Mouse (Mus musculus) stomach, embryonic 14.5 days (tissue): ENCODE results near the gene Anln. TPM values are rescaled to one million over a fixed set of nuclear protein-coding genes. Genes with fewer than 3 reads are reported as not detected.

Experiments
- ATAC-seq: fragments of 200-750 bp; cut with Nextera tagmentation; 2 replicates; pipeline ENCODE4 v1.8.0; 2017; ENCODE audit warnings: low read depth, moderate TSS enrichment; ENCODE audit not compliant: insufficient number of reproducible peaks, insufficient read depth, low FRiP score
- H3K27ac ChIP-seq: fragments of 300-500 bp; sonication (generic); 2 replicates; pipeline ENCODE4 v1.5.1; 2014; ENCODE audit warnings: mild to moderate bottlenecking, low read length, moderate library complexity, mixed read lengths
- H3K27me3 ChIP-seq: fragments of 300-500 bp; sonication (generic); 2 replicates; pipeline ENCODE4 v1.6.1; 2014; ENCODE audit warnings: low read length, control low read depth, mixed read lengths; ENCODE audit not compliant: control insufficient read depth, insufficient read depth
- H3K36me3 ChIP-seq: fragments of 300-500 bp; sonication (generic); 2 replicates; pipeline ENCODE4 v1.6.1; 2014; ENCODE audit warnings: mild to moderate bottlenecking, control low read depth, low read length, moderate library complexity, mixed read lengths; ENCODE audit not compliant: control insufficient read depth, insufficient read depth
- H3K4me1 ChIP-seq: fragments of 300-500 bp; sonication (generic); 2 replicates; pipeline ENCODE4 v1.6.1; 2014; ENCODE audit warnings: low read length, control low read depth, mixed read lengths; ENCODE audit not compliant: control insufficient read depth, insufficient read depth
- H3K4me2 ChIP-seq: fragments of 300-500 bp; sonication (generic); replicated peaks from 2 replicates; pipeline ENCODE4 v1.6.1; 2014; ENCODE audit warnings: low read depth, low read length, control low read depth
- H3K4me3 ChIP-seq: fragments of 300-500 bp; sonication (generic); 2 replicates; pipeline ENCODE4 v1.5.1; 2014; ENCODE audit warnings: low read depth, low read length, control low read depth
- H3K9ac ChIP-seq: fragments of 300-500 bp; sonication (generic); replicated peaks from 2 replicates; pipeline ENCODE4 v1.6.1; 2014; ENCODE audit warnings: low read depth, mild to moderate bottlenecking, control low read depth, low read length, moderate library complexity, mixed read lengths
- H3K9me3 ChIP-seq: fragments of 300-500 bp; sonication (generic); 2 replicates; pipeline ENCODE4 v1.6.1; 2016; ENCODE audit warnings: low read depth, low read length, control low read depth; ENCODE audit not compliant: control insufficient read depth
- WGBS: fragments of 180-500 bp; shearing (Covaris S2); extraction: QIAGEN DNeasy Blood & Tissue Kit; methylation state at CpG from one replicate; pipeline ENCODE4 v1.1.7; 2014; 5-methylcytosine and 5-hydroxymethylcytosine counted together
- polyA plus RNA-seq: library from polyadenylated mRNA; unstranded; fragments of >200 nt; fragmentation: Nextera tagmentation; extraction: Ambion mirVana; gene quantifications from 2 replicates; pipeline ENCODE4 v1.2.1, GENCODE M21; 2014

The Anln gene
- 64.0 and 64.7 TPM in 2 replicates for polyA plus RNA-seq

GRCm38 (mm10) chr9:22389021-22389476 lies at the start of gene Anln:
TSS of gene Anln (minus strand) at chr9:22389188.
- peak; percentile 96 for ATAC-seq
- under 1% methylated on average over 42 of the region's 44 CpGs for WGBS
- Histone ChIP-seq H3K9ac (peak within 1 kb of the TSS; percentile 75), H3K36me3 (no peaks in the 10 kb centered on the region), H3K27ac (peak within 1 kb of the TSS; percentile 93), H3K4me1 (peaks cover 16% of the 10 kb centered on the region; the same call in 1 of the 2 replicates), H3K27me3 (no peaks in the 10 kb centered on the region), H3K4me2 (peak within 1 kb of the TSS; percentile 76), H3K4me3 (peak within 1 kb of the TSS; percentile 93), H3K9me3 (no peaks in the 10 kb centered on the region)

- Histone ChIP-seq H3K27ac (no peak overlapping the region), H3K9ac (no peak overlapping the region), H3K36me3 (no peaks in the 10 kb centered on the region), H3K9me3 (no peaks in the 10 kb centered on the region), H3K4me3 (no peak overlapping the region), H3K4me2 (no peak overlapping the region), H3K27me3 (no peaks in the 10 kb centered on the region), H3K4me1 (no peaks in the 10 kb centered on the region)
- ATAC-seq, result no peak
- WGBS, result 92% methylated on average over 2 of the region's 2 CpGs
Observed at GRCm38 (mm10) chr9:22434101-22434500, 45.1 kb upstream of the Anln start.

GRCm38 (mm10) chr9:22433221-22433620 lies 44.2 kb upstream of the Anln start:
- no peaks in the 10 kb centered on the region for H3K36me3 ChIP-seq
- 70% methylated on average over 2 of the region's 2 CpGs for WGBS

GRCm38 (mm10) chr9:22430315-22430840 lies 41.4 kb upstream of the Anln start:
- Histone ChIP-seq H3K27ac (no peak overlapping the region), H3K4me2 (no peak overlapping the region), H3K4me1 (no peaks in the 10 kb centered on the region), H3K4me3 (no peak overlapping the region), H3K9me3 (no peaks in the 10 kb centered on the region), H3K36me3 (no peaks in the 10 kb centered on the region), H3K27me3 (no peaks in the 10 kb centered on the region), H3K9ac (no peak overlapping the region)
- 38% methylated on average over 5 of the region's 5 CpGs for WGBS
- ATAC-seq, result no peak

More at GRCm38 (mm10) chr9:22433221-22433620, 44.2 kb upstream of the Anln start:
- Histone ChIP-seq H3K27me3 (no peaks in the 10 kb centered on the region), H3K4me2 (no peak overlapping the region), H3K9me3 (no peaks in the 10 kb centered on the region), H3K4me3 (no peak overlapping the region), H3K4me1 (no peaks in the 10 kb centered on the region), H3K9ac (no peak overlapping the region), H3K27ac (no peak overlapping the region)
- ATAC-seq, result no peak

- no peak for ATAC-seq
- no peak overlapping the region for H3K4me2 ChIP-seq
- H3K9ac ChIP-seq, result no peak overlapping the region
- H3K36me3 ChIP-seq, result no peaks in the 10 kb centered on the region
- no peak overlapping the region for H3K27ac ChIP-seq
- no peaks in the 10 kb centered on the region for H3K27me3 ChIP-seq
- WGBS, result 49% methylated on average over 15 of the region's 15 CpGs
- no peak overlapping the region for H3K4me3 ChIP-seq
- no peaks in the 10 kb centered on the region for H3K9me3 ChIP-seq
- no peaks in the 10 kb centered on the region for H3K4me1 ChIP-seq
Observed at GRCm38 (mm10) chr9:22429533-22430241, 40.7 kb upstream of the Anln start.

- no peak overlapping the region for H3K27ac ChIP-seq
- H3K4me3 ChIP-seq, result no peak overlapping the region
- no peaks in the 10 kb centered on the region for H3K4me1 ChIP-seq
- no peak overlapping the region for H3K4me2 ChIP-seq
- no peaks in the 10 kb centered on the region for H3K36me3 ChIP-seq
- no peak for ATAC-seq
- H3K9ac ChIP-seq, result no peak overlapping the region
- no peaks in the 10 kb centered on the region for H3K9me3 ChIP-seq
- H3K27me3 ChIP-seq, result no peaks in the 10 kb centered on the region
- WGBS, result 79% methylated on average over 14 of the region's 14 CpGs
Observed at GRCm38 (mm10) chr9:22428666-22429410, 39.9 kb upstream of the Anln start.

- H3K9me3 ChIP-seq, result no peaks in the 10 kb centered on the region
- WGBS, result 44% methylated on average over 4 of the region's 4 CpGs
- ATAC-seq, result no peak
- no peak overlapping the region for H3K27ac ChIP-seq
- H3K27me3 ChIP-seq, result no peaks in the 10 kb centered on the region
- no peak overlapping the region for H3K4me2 ChIP-seq
- no peak overlapping the region for H3K9ac ChIP-seq
- no peak overlapping the region for H3K4me3 ChIP-seq
- H3K36me3 ChIP-seq, result no peaks in the 10 kb centered on the region
- H3K4me1 ChIP-seq, result no peaks in the 10 kb centered on the region
Observed at GRCm38 (mm10) chr9:22428028-22428665, 39.2 kb upstream of the Anln start.

- H3K36me3 ChIP-seq, result no peaks in the 10 kb centered on the region
- H3K4me2 ChIP-seq, result no peak overlapping the region
- no peaks in the 10 kb centered on the region for H3K9me3 ChIP-seq
- ATAC-seq, result no peak
- no peaks in the 10 kb centered on the region for H3K4me1 ChIP-seq
- no peak overlapping the region for H3K4me3 ChIP-seq
- H3K9ac ChIP-seq, result no peak overlapping the region
- H3K27me3 ChIP-seq, result no peaks in the 10 kb centered on the region
- H3K27ac ChIP-seq, result no peak overlapping the region
- 89% methylated on average over 4 of the region's 4 CpGs for WGBS
Observed at GRCm38 (mm10) chr9:22424719-22425118, 35.7 kb upstream of the Anln start.
